Mouse (Mus musculus): ENCODE measurements around the gene Dnah17. TPM values are rescaled to one million over a fixed set of nuclear protein-coding genes. Genes with fewer than 3 reads are reported as not detected.

Dnah17 gene
- polyA plus RNA-seq, 1 experiment from 2014 or later, result 0.40 TPM

GRCm38 (mm10) chr11:118085961-118086360 is 44.5 kb downstream of the Dnah17 start:
- Histone ChIP-seq H3K9me3 (replicated peaks; ENCODE audit: control insufficient read depth, low read length) (no peaks in the 10 kb centered on the region), H3K36me3 (ENCODE audit: control insufficient read depth, insufficient read depth) (no peaks in the 10 kb centered on the region), H3K4me3 (ENCODE audit: low read depth, low read length) (no peak overlapping the region), H3K27me3 (ENCODE audit: control insufficient read depth, insufficient read depth, low read depth, low read length) (no peaks in the 10 kb centered on the region), H3K4me2 (ENCODE audit: low read depth, low read length) (no peak overlapping the region), H3K9ac (ENCODE audit: low read depth, low read length) (no peak overlapping the region), H3K4me1 (ENCODE audit: control insufficient read depth, low read depth, low read length) (no peaks in the 10 kb centered on the region), H3K27ac (ENCODE audit: low read length) (no peak overlapping the region)
- no peak for ATAC-seq (ENCODE audit: low read depth)
- 59% methylated on average over 8 of the region's 8 CpGs for WGBS (ENCODE audit: insufficient replicate concordance)

GRCm38 (mm10) chr11:118085176-118085575 is 45.3 kb downstream of the Dnah17 start:
- Histone ChIP-seq H3K9ac (ENCODE audit: low read depth, low read length) (no peak overlapping the region), H3K4me1 (ENCODE audit: control insufficient read depth, low read depth, low read length) (no peaks in the 10 kb centered on the region), H3K27me3 (ENCODE audit: control insufficient read depth, insufficient read depth, low read depth, low read length) (no peaks in the 10 kb centered on the region), H3K36me3 (ENCODE audit: control insufficient read depth, insufficient read depth) (no peaks in the 10 kb centered on the region), H3K27ac (ENCODE audit: low read length) (no peak overlapping the region), H3K4me3 (ENCODE audit: low read depth, low read length) (no peak overlapping the region), H3K4me2 (ENCODE audit: low read depth, low read length) (no peak overlapping the region), H3K9me3 (replicated peaks; ENCODE audit: control insufficient read depth, low read length) (no peaks in the 10 kb centered on the region)
- no peak for ATAC-seq (ENCODE audit: low read depth)
- WGBS (ENCODE audit: insufficient replicate concordance), result 25% methylated on average over 4 of the region's 4 CpGs

GRCm38 (mm10) chr11:118084266-118084665 is 46.2 kb downstream of the Dnah17 start:
- Histone ChIP-seq H3K4me1 (ENCODE audit: control insufficient read depth, low read depth, low read length) (no peaks in the 10 kb centered on the region), H3K9ac (ENCODE audit: low read depth, low read length) (no peak overlapping the region), H3K4me2 (ENCODE audit: low read depth, low read length) (no peak overlapping the region), H3K36me3 (ENCODE audit: control insufficient read depth, insufficient read depth) (no peaks in the 10 kb centered on the region), H3K9me3 (replicated peaks; ENCODE audit: control insufficient read depth, low read length) (no peaks in the 10 kb centered on the region), H3K27ac (ENCODE audit: low read length) (no peak overlapping the region), H3K4me3 (ENCODE audit: low read depth, low read length) (no peak overlapping the region), H3K27me3 (ENCODE audit: control insufficient read depth, insufficient read depth, low read depth, low read length) (no peaks in the 10 kb centered on the region)
- WGBS (ENCODE audit: insufficient replicate concordance), result 64% methylated on average over 3 of the region's 3 CpGs
- ATAC-seq (ENCODE audit: low read depth), result no peak

- no peaks in the 10 kb centered on the region for H3K36me3 ChIP-seq (ENCODE audit: control insufficient read depth, insufficient read depth)
- H3K4me3 ChIP-seq (ENCODE audit: low read depth, low read length), result no peak overlapping the region
- H3K4me1 ChIP-seq (ENCODE audit: control insufficient read depth, low read depth, low read length), result no peaks in the 10 kb centered on the region
- H3K9me3 ChIP-seq (replicated peaks; ENCODE audit: control insufficient read depth, low read length), result no peaks in the 10 kb centered on the region
- WGBS (ENCODE audit: insufficient replicate concordance), result 9% methylated on average over 6 of the region's 6 CpGs
- no peak overlapping the region for H3K4me2 ChIP-seq (ENCODE audit: low read depth, low read length)
- no peaks in the 10 kb centered on the region for H3K27me3 ChIP-seq (ENCODE audit: control insufficient read depth, insufficient read depth, low read depth, low read length)
- no peak overlapping the region for H3K27ac ChIP-seq (ENCODE audit: low read length)
- ATAC-seq (ENCODE audit: low read depth), result no peak
- H3K9ac ChIP-seq (ENCODE audit: low read depth, low read length), result no peak overlapping the region
Observed at GRCm38 (mm10) chr11:118083811-118084210, 46.6 kb downstream of the Dnah17 start.

GRCm38 (mm10) chr11:118082294-118082693 is 48.1 kb downstream of the Dnah17 start:
- ATAC-seq (ENCODE audit: low read depth), result no peak
- 65% methylated on average over 14 of the region's 14 CpGs for WGBS (ENCODE audit: insufficient replicate concordance)
- no peaks in the 10 kb centered on the region for H3K27me3 ChIP-seq (ENCODE audit: control insufficient read depth, insufficient read depth, low read depth, low read length)
- H3K9me3 ChIP-seq (replicated peaks; ENCODE audit: control insufficient read depth, low read length), result no peaks in the 10 kb centered on the region
- no peaks in the 10 kb centered on the region for H3K4me1 ChIP-seq (ENCODE audit: control insufficient read depth, low read depth, low read length)
- no peak overlapping the region for H3K27ac ChIP-seq (ENCODE audit: low read length)
- no peak overlapping the region for H3K9ac ChIP-seq (ENCODE audit: low read depth, low read length)
- no peak overlapping the region for H3K4me3 ChIP-seq (ENCODE audit: low read depth, low read length)
- no peak overlapping the region for H3K4me2 ChIP-seq (ENCODE audit: low read depth, low read length)
- no peaks in the 10 kb centered on the region for H3K36me3 ChIP-seq (ENCODE audit: control insufficient read depth, insufficient read depth)

GRCm38 (mm10) chr11:118079750-118080149 is 50.7 kb downstream of the Dnah17 start:
- no peak for ATAC-seq (ENCODE audit: low read depth)
- Histone ChIP-seq H3K4me3 (ENCODE audit: low read depth, low read length) (no peak overlapping the region), H3K9me3 (replicated peaks; ENCODE audit: control insufficient read depth, low read length) (no peaks in the 10 kb centered on the region), H3K27me3 (ENCODE audit: control insufficient read depth, insufficient read depth, low read depth, low read length) (no peaks in the 10 kb centered on the region), H3K4me1 (ENCODE audit: control insufficient read depth, low read depth, low read length) (no peaks in the 10 kb centered on the region), H3K36me3 (ENCODE audit: control insufficient read depth, insufficient read depth) (no peaks in the 10 kb centered on the region), H3K4me2 (ENCODE audit: low read depth, low read length) (no peak overlapping the region), H3K27ac (ENCODE audit: low read length) (no peak overlapping the region), H3K9ac (ENCODE audit: low read depth, low read length) (no peak overlapping the region)
- 74% methylated on average over 14 of the region's 14 CpGs for WGBS (ENCODE audit: insufficient replicate concordance)

- no peak for ATAC-seq (ENCODE audit: low read depth)
- Histone ChIP-seq H3K4me3 (ENCODE audit: low read depth, low read length) (no peak overlapping the region), H3K27ac (ENCODE audit: low read length) (no peak overlapping the region), H3K9me3 (replicated peaks; ENCODE audit: control insufficient read depth, low read length) (no peaks in the 10 kb centered on the region), H3K4me1 (ENCODE audit: control insufficient read depth, low read depth, low read length) (no peaks in the 10 kb centered on the region), H3K27me3 (ENCODE audit: control insufficient read depth, insufficient read depth, low read depth, low read length) (no peaks in the 10 kb centered on the region), H3K4me2 (ENCODE audit: low read depth, low read length) (no peak overlapping the region), H3K9ac (ENCODE audit: low read depth, low read length) (no peak overlapping the region), H3K36me3 (ENCODE audit: control insufficient read depth, insufficient read depth) (no peaks in the 10 kb centered on the region)
- 46% methylated on average over 6 of the region's 6 CpGs for whole genome bisulfite sequencing (ENCODE audit: insufficient replicate concordance)
Observed at GRCm38 (mm10) chr11:118076929-118077328, 53.5 kb downstream of the Dnah17 start.

GRCm38 (mm10) chr11:118075035-118075522 is 55.4 kb downstream of the Dnah17 start:
- H3K9me3 ChIP-seq (replicated peaks; ENCODE audit: control insufficient read depth, low read length), result no peaks in the 10 kb centered on the region
- WGBS (ENCODE audit: insufficient replicate concordance), result 50% methylated on average over 17 of the region's 17 CpGs
- no peak overlapping the region for H3K9ac ChIP-seq (ENCODE audit: low read depth, low read length)
- ATAC-seq (ENCODE audit: low read depth), result no peak
- H3K4me1 ChIP-seq (ENCODE audit: control insufficient read depth, low read depth, low read length), result no peaks in the 10 kb centered on the region
- H3K36me3 ChIP-seq (ENCODE audit: control insufficient read depth, insufficient read depth), result no peaks in the 10 kb centered on the region
- no peak overlapping the region for H3K4me2 ChIP-seq (ENCODE audit: low read depth, low read length)
- no peak overlapping the region for H3K27ac ChIP-seq (ENCODE audit: low read length)
- H3K27me3 ChIP-seq (ENCODE audit: control insufficient read depth, insufficient read depth, low read depth, low read length), result no peaks in the 10 kb centered on the region
- H3K4me3 ChIP-seq (ENCODE audit: low read depth, low read length), result no peak overlapping the region

- Histone ChIP-seq H3K27ac (ENCODE audit: low read length) (no peak overlapping the region), H3K4me2 (ENCODE audit: low read depth, low read length) (no peak overlapping the region), H3K4me1 (ENCODE audit: control insufficient read depth, low read depth, low read length) (no peaks in the 10 kb centered on the region), H3K36me3 (ENCODE audit: control insufficient read depth, insufficient read depth) (no peaks in the 10 kb centered on the region), H3K9ac (ENCODE audit: low read depth, low read length) (no peak overlapping the region), H3K9me3 (replicated peaks; ENCODE audit: control insufficient read depth, low read length) (no peaks in the 10 kb centered on the region), H3K4me3 (ENCODE audit: low read depth, low read length) (no peak overlapping the region), H3K27me3 (ENCODE audit: control insufficient read depth, insufficient read depth, low read depth, low read length) (no peaks in the 10 kb centered on the region)
- WGBS (ENCODE audit: insufficient replicate concordance), result 40% methylated on average over 11 of the region's 11 CpGs
- ATAC-seq (ENCODE audit: low read depth), result no peak
Observed at GRCm38 (mm10) chr11:118071227-118071912, 59.1 kb downstream of the Dnah17 start.

Data from liver, embryonic 16.5 days (tissue).